In genomic region chr6:79833845-79834244, GRCm38 (mm10) we compare ENCODE assay signal across 27 mouse cellular contexts. TPM values are rescaled to one million over a fixed set of nuclear protein-coding genes. Genes with fewer than 3 reads are reported as not detected.
"Had no signal": no experiment of that assay in that cellular context is flagged by ENCODE, and none has a peak within 500 bp of the region (broad histone marks: within the 10 kb centered on the region; RNA-seq: fewer than 3 reads in every experiment).

No protein-coding gene starts in this region.

- DNase-seq: lung, adult 18-20 months; lung, embryonic 14.5 days; lung, postnatal 10 days; lung, postnatal 4 days; midbrain, embryonic 14.5 days; retina, postnatal 1 day; right cerebral cortex, postnatal 25 days; right cerebral cortex, postnatal 4 days; spleen, adult 18-20 months; thymus, adult 2 months; thymus, postnatal 25 days; thymus, postnatal 4 days had no signal

RNA-seq across cellular contexts. Expression of gene Gm20594, which starts 16.1 kb away (rescaled TPM):
- total RNA-seq: megakaryocyte, adult 5-6 weeks; megakaryocyte-erythroid progenitor cell, adult 5-6 weeks had no signal
- polyA plus RNA-seq: lung, embryonic 14.5 days; lung, embryonic 16.5 days; midbrain, embryonic 10.5 days; midbrain, embryonic 12.5 days; midbrain, embryonic 14.5 days; midbrain, embryonic 16.5 days; myocyte; neural tube, embryonic 11.5 days; neural tube, embryonic 13.5 days; neural tube, embryonic 15.5 days; small intestine, adult 2 months; stomach, embryonic 14.5 days; stomach, embryonic 16.5 days; testis, adult 2 months; thymus, adult 2 months; urinary bladder, adult 2 months had no signal
